ENCODE assay signal across 25 mouse cellular contexts in the genomic region with DNA sequence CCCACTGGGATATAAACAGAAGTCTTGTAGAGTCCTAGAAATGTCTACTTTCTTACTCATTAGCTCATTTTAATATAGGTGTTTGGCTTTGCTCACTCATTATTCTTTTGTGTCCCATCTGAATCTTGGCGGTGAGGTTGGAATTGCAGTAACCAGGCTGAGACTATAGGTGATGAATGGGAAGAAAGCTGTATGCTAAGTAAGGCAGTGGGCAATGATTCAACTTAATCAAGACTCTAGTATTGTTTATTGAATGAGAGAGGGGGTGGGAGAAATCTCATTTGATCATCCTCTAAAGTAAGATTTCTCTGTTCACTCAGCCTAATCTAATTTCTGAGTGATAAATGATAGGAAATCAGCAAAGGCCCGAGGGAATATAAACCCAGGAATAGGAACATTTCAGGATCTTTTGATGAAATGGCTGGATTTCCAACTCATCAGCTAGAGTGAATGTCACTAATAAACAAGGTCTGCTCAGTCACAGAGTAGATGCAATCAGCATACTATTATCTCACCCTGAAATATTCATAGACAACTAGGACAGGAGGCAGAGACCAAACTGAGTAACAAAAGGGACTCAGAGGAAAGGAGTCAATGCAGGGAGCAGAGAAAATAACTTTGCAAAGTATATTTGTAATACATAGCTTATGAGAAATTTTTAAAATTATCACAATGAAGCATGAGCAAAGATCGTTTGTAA.
DNase-seq lines count a peak whose midpoint lies in the region; ATAC-seq lines count a peak whose summit lies in the region.
"Had no signal": no experiment of that assay in that cellular context is flagged by ENCODE, and none has a peak within 500 bp of the region (broad histone marks: within the 10 kb centered on the region; RNA-seq: fewer than 3 reads in every experiment).

No protein-coding gene starts in this region.

- 60% methylated on average over 3 of the region's 3 CpGs for WGBS in hindbrain, embryonic 12.5 days
- 73% methylated on average over 3 of the region's 3 CpGs for WGBS in hindbrain, embryonic 10.5 days
- WGBS in neural tube, embryonic 11.5 days, result 70% methylated on average over 3 of the region's 3 CpGs
- 44% methylated on average over 3 of the region's 3 CpGs for WGBS in forebrain, embryonic 15.5 days
- 84% methylated on average over 3 of the region's 3 CpGs for WGBS in kidney, embryonic 15.5 days

- no peak overlapping the region for H3K4me2 ChIP-seq in hindbrain, embryonic 12.5 days (replicated peaks)
- no peak overlapping the region for H3K4me2 ChIP-seq in neural tube, embryonic 11.5 days (ENCODE audit: low read depth)
- H3K4me2 ChIP-seq in forebrain, embryonic 15.5 days (replicated peaks), result no peak overlapping the region
- H3K4me2 ChIP-seq in kidney, embryonic 15.5 days, result no peak overlapping the region
- H3K4me2 ChIP-seq: embryonic facial prominence, embryonic 13.5 days; hindbrain, embryonic 15.5 days; intestine, embryonic 15.5 days; liver, embryonic 12.5 days had no signal

- no peak for DNase-seq in hindbrain, embryonic 10.5 days (ENCODE audit: low spot score)
- peak; percentile 23 for DNase-seq in neural tube, embryonic 11.5 days (ENCODE audit: low spot score)
- DNase-seq in neural tube, embryonic 10.5 days (ENCODE audit: extremely low spot score, low spot score), result no peak
- DNase-seq in gastrocnemius, postnatal 4 days (ENCODE audit: low spot score in 2 of 2), result no peak
- DNase-seq: adrenal gland, postnatal 25 days; cerebellum, adult 18-20 months; cerebellum, postnatal 10 days; gastrocnemius, postnatal 10 days; heart, postnatal 14 days; kidney, adult 2 months; kidney, postnatal 4 days; left cerebral cortex, postnatal 4 days; liver, postnatal 0 days; lung, postnatal 36 days; right cerebral cortex, postnatal 4 days; thymus, postnatal 4 days had no signal

- no peaks in the 10 kb centered on the region for H3K4me1 ChIP-seq in hindbrain, embryonic 12.5 days
- peaks cover 11% of the 10 kb centered on the region; the same call in 1 of the 2 replicates for H3K4me1 ChIP-seq in hindbrain, embryonic 10.5 days (replicated peaks)
- H3K4me1 ChIP-seq in neural tube, embryonic 11.5 days (ENCODE audit: control insufficient read depth, insufficient read depth, low read length), result no peaks in the 10 kb centered on the region
- H3K4me1 ChIP-seq in forebrain, embryonic 15.5 days, result peaks cover 4% of the 10 kb centered on the region; the same call in 1 of the 2 replicates
- H3K4me1 ChIP-seq in kidney, embryonic 15.5 days, result no peaks in the 10 kb centered on the region
- H3K4me1 ChIP-seq: embryonic facial prominence, embryonic 13.5 days; hindbrain, embryonic 15.5 days; intestine, embryonic 15.5 days; liver, embryonic 12.5 days had no signal

- H3K36me3 ChIP-seq in hindbrain, embryonic 12.5 days, result no peaks in the 10 kb centered on the region
- no peaks in the 10 kb centered on the region for H3K36me3 ChIP-seq in hindbrain, embryonic 10.5 days
- no peaks in the 10 kb centered on the region for H3K36me3 ChIP-seq in neural tube, embryonic 11.5 days (ENCODE audit: control insufficient read depth, insufficient read depth, low read length)
- H3K36me3 ChIP-seq in forebrain, embryonic 15.5 days, result no peaks in the 10 kb centered on the region
- H3K36me3 ChIP-seq in kidney, embryonic 15.5 days, result no peaks in the 10 kb centered on the region
- H3K36me3 ChIP-seq: embryonic facial prominence, embryonic 13.5 days; hindbrain, embryonic 15.5 days; intestine, embryonic 15.5 days; liver, embryonic 12.5 days had no signal

- H3K9me3 ChIP-seq in hindbrain, embryonic 12.5 days (replicated peaks), result no peaks in the 10 kb centered on the region
- no peaks in the 10 kb centered on the region for H3K9me3 ChIP-seq in hindbrain, embryonic 10.5 days
- no peaks in the 10 kb centered on the region for H3K9me3 ChIP-seq in neural tube, embryonic 11.5 days (ENCODE audit: control insufficient read depth, low read length)
- no peaks in the 10 kb centered on the region for H3K9me3 ChIP-seq in forebrain, embryonic 15.5 days
- H3K9me3 ChIP-seq in kidney, embryonic 15.5 days (replicated peaks), result no peaks in the 10 kb centered on the region
- H3K9me3 ChIP-seq: embryonic facial prominence, embryonic 13.5 days; hindbrain, embryonic 15.5 days; intestine, embryonic 15.5 days; liver, embryonic 12.5 days had no signal

- ATAC-seq in hindbrain, embryonic 12.5 days (ENCODE audit: low FRiP score), result peak; percentile 86
- ATAC-seq in neural tube, embryonic 11.5 days (ENCODE audit: insufficient read depth, low FRiP score, low TSS enrichment), result peak; percentile 76
- peak; percentile 61; the same call in 1 of the 2 replicates for ATAC-seq in forebrain, embryonic 15.5 days (replicated peaks)
- no peak for ATAC-seq in kidney, embryonic 15.5 days (replicated peaks; ENCODE audit: low FRiP score)
- ATAC-seq: intestine, embryonic 15.5 days; liver, embryonic 12.5 days; liver, postnatal 0 days had no signal

- no peaks in the 10 kb centered on the region for H3K27me3 ChIP-seq in hindbrain, embryonic 12.5 days
- no peaks in the 10 kb centered on the region for H3K27me3 ChIP-seq in hindbrain, embryonic 10.5 days (ENCODE audit: insufficient read depth, poor library complexity, severe bottlenecking)
- H3K27me3 ChIP-seq in neural tube, embryonic 11.5 days (ENCODE audit: control insufficient read depth, insufficient read depth, low read length), result no peaks in the 10 kb centered on the region
- H3K27me3 ChIP-seq in forebrain, embryonic 15.5 days, result no peaks in the 10 kb centered on the region
- no peaks in the 10 kb centered on the region for H3K27me3 ChIP-seq in kidney, embryonic 15.5 days
- H3K27me3 ChIP-seq: embryonic facial prominence, embryonic 13.5 days; hindbrain, embryonic 15.5 days; intestine, embryonic 15.5 days; liver, embryonic 12.5 days had no signal

- H3K4me3 ChIP-seq in hindbrain, embryonic 12.5 days, result no peak overlapping the region
- no peak overlapping the region for H3K4me3 ChIP-seq in hindbrain, embryonic 10.5 days
- H3K4me3 ChIP-seq in neural tube, embryonic 11.5 days (ENCODE audit: low read depth, low read length), result no peak overlapping the region
- no peak overlapping the region for H3K4me3 ChIP-seq in forebrain, embryonic 15.5 days
- no peak overlapping the region for H3K4me3 ChIP-seq in kidney, embryonic 15.5 days (replicated peaks)
- H3K4me3 ChIP-seq: embryonic facial prominence, embryonic 13.5 days; hindbrain, embryonic 15.5 days; intestine, embryonic 15.5 days; liver, embryonic 12.5 days had no signal

- no peak overlapping the region for H3K9ac ChIP-seq in hindbrain, embryonic 12.5 days
- H3K9ac ChIP-seq in neural tube, embryonic 11.5 days (ENCODE audit: low read length), result no peak overlapping the region
- H3K9ac ChIP-seq in forebrain, embryonic 15.5 days (replicated peaks), result no peak overlapping the region
- H3K9ac ChIP-seq in kidney, embryonic 15.5 days, result no peak overlapping the region
- H3K9ac ChIP-seq: embryonic facial prominence, embryonic 13.5 days; hindbrain, embryonic 15.5 days; intestine, embryonic 15.5 days; liver, embryonic 12.5 days; liver, postnatal 0 days had no signal

- H3K27ac ChIP-seq in hindbrain, embryonic 12.5 days, result no peak overlapping the region
- no peak overlapping the region; the same call in 1 of the 2 replicates for H3K27ac ChIP-seq in hindbrain, embryonic 10.5 days
- no peak overlapping the region for H3K27ac ChIP-seq in neural tube, embryonic 11.5 days (ENCODE audit: low read depth, low read length)
- H3K27ac ChIP-seq in forebrain, embryonic 15.5 days (replicated peaks), result no peak overlapping the region
- H3K27ac ChIP-seq in kidney, embryonic 15.5 days, result no peak overlapping the region
- H3K27ac ChIP-seq: embryonic facial prominence, embryonic 13.5 days; hindbrain, embryonic 15.5 days; intestine, embryonic 15.5 days; kidney, postnatal 0 days; liver, embryonic 12.5 days; stomach, postnatal 0 days had no signal
